Mouse (Mus musculus): ENCODE measurements at regions not wholly inside any gene's neighbourhood (a gene's known extent, or its start where the extent isn't known, plus 50 kb on each side); places are given as distances from the start of the nearest gene placed in this dataset.

DNA sequence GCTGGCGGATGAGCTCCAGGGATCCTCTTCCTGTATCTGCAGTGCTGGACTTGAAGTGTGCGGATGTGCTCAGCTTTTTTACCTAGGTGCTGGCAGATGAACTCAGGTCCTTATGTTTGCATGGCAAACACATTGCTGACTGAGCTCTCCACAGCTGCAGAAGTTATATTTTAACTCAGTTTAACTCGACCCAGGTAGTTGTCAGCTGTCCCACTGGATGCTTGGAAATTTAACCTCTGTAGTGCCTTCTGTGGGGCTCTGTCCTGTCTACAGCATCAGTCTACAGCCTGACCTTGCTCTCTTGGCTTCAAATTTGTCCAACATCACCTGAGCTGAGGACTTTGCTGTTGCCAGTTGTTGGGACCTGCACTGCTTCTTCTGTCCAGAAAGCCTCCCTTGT, 139.2 kb downstream of the Ttc32 start:
- TF ChIP-seq POLR2AphosphoS2 (IDR thresholded peaks at IDR 0.05; ENCODE audit: insufficient read length, low read depth) (no peak), POLR2A (IDR thresholded peaks at IDR 0.05; ENCODE audit: insufficient read length, low read depth) (no peak), E2F4 (IDR thresholded peaks at IDR 0.05; ENCODE audit: insufficient read depth) (no peak), MYOG (IDR thresholded peaks at IDR 0.05; ENCODE audit: control insufficient read depth in 1 of 3, insufficient read depth in 1 of 3, insufficient read length in 2 of 3, low read depth in 2 of 3) (no peak), CEBPB (IDR thresholded peaks at IDR 0.05; ENCODE audit: insufficient read depth, poor library complexity, severe bottlenecking) (no peak), USF1 (IDR thresholded peaks at IDR 0.05; ENCODE audit: low read depth) (no peak), TCF12 (IDR thresholded peaks at IDR 0.05; ENCODE audit: insufficient read depth, poor library complexity, severe bottlenecking) (no peak), MAX (IDR thresholded peaks at IDR 0.05; ENCODE audit: low read depth) (no peak)
